Mouse (Mus musculus) naive thymus-derived CD4-positive, alpha-beta T cell, adult 2 months (primary cell): ENCODE results near the gene Ctbs.

ENCODE experiments used
- DNase-seq: peaks from one replicate; pipeline ENCODE4 v3.0.0-alpha.2; 2011; ENCODE audit warnings: low read depth

Gene Ctbs

GRCm38 (mm10) chr3:146433681-146434350, 15.8 kb upstream of the Ctbs start:
- no peak for DNase-seq

- no peak for DNase-seq
Observed at GRCm38 (mm10) chr3:146434686-146435085, 14.9 kb upstream of the Ctbs start.

- DNase-seq = no peak
Observed at GRCm38 (mm10) chr3:146435533-146435932, 14.1 kb upstream of the Ctbs start.

- no peak for DNase-seq
Observed at GRCm38 (mm10) chr3:146436114-146436513, 13.5 kb upstream of the Ctbs start.

DNA sequence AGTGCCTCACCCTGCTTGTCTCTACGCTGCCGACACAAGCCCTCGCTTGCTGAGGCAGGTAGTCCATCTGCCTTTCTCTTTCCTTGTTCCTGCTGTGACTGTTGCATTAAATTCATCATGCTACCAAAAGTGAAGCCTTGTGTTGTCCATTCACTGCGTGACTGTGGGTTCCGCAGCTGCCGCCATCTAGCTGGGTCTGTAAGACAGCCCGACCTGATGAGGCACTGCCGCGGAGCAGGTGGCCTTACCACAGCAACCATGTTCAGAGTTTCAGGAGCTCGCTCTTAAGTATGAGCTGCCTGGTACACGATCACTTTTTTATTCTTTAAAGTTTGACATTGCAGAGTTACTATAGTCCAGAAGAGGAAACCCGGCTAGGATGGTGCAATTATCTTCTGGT, 9.6 kb upstream of the Ctbs start:
- no peak for DNase-seq

GRCm38 (mm10) chr3:146440422-146440821, 9.2 kb upstream of the Ctbs start:
- no peak for DNase-seq

DNA sequence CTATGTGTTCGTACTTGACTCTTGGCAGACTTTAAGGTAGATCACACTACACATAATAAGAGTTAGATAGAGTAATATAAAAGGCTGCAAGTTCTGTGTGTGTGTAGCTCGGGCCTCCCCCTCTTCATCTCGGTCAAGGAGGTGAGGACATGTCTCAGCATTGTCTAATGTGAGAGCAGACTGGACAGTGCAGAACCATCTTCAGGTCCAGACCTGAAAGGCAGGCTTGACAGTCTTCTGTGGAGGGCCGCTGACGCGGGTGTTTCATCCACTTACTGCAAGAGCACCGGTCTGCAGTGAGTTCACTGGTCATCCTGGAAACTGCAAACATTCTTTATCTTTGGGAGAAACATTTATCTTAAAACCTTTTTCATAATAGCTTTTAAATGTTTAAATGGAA, 7.1 kb upstream of the Ctbs start:
- DNase-seq = no peak

GRCm38 (mm10) chr3:146442936-146443335, 6.7 kb upstream of the Ctbs start:
- no peak for DNase-seq

- DNase-seq = no peak
Observed at GRCm38 (mm10) chr3:146443380-146443779, 6.2 kb upstream of the Ctbs start.

- DNase-seq = no peak
Observed at GRCm38 (mm10) chr3:146444880-146445279, 4.7 kb upstream of the Ctbs start.

DNA sequence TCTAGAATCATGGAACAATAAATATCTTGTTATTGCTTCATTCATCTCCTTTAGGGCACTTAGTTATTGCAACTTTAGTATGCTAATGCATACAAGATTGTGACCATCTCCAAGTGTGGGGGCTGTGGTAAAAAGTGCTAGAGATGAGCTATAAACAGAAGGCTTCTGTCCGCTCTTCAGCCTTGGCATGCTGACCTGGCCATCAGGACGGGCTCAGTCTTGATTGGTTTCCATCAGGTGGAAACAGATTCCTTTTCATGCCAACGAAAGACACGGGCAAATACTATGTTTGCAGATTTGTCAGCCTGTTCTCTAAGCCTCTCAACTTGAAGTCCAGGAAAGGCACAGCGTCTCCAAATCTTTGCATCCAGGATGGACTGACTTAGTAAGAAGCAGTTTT, 2.4 kb upstream of the Ctbs start:
- no peak for DNase-seq

DNA sequence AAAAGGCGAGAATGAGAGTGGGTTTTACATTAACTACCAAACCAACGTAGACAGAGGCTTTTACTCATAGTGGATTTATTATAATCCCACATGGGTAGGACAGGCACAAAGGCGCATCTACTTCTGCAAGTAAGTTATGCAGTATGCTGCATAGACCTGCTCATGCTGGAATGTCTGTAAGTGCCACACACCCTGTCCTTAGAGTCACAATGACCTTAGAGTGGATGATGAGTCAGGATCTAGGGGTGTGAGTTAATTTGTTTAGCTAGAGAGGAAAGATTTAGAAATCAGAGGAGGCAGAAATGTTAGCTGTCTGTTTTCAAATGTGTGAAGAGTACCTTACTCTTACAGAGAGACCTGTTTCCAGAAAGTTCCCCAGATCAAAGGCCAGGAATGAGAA, 2.0 kb upstream of the Ctbs start:
- DNase-seq = no peak

DNA sequence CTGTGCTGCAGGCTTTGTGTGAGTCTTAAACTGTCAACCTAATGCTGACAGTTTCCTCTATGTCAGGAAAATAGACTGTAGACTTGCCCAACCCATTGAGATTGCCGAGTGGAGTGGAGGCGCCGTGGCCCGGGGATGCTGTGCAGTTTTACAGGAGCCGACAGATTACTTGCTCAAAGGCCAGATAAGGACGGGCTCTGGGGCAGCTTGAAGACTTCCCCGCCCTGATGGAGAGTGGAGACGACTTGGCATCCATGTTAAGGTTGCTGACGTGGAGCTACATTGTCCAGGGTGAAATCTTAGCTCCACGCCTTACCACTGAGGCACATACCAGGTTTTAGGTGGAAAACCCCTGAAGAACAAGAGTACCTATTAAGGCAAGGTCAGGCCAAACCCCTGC, 1.2 kb upstream of the Ctbs start:
- DNase-seq = no peak

DNA sequence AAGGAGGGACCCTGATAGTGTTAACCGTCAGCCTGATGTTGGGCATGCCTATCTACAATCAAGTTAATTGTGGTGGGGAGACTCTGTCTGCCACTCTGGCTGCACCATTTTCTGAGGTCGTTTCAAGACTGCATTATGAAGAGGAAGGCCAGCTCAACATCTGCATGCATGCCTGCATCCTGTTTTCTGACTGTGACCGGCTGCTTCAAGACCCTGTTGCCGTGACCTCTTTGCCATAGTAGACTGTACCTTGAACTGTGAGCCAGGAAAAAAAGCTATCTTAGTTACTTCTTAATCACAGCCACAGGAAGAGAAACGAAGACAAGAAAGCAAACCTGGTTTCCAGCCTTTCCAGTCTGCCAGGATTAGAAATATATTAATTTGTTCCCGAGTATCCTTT, 626 bp upstream of the Ctbs start:
- DNase-seq = no peak

- peak; percentile 92 for DNase-seq
Observed at GRCm38 (mm10) chr3:146450371-146450841, 811 bp downstream of the Ctbs start.

- DNase-seq = peak; percentile 10
Observed at GRCm38 (mm10) chr3:146451375-146451774, 1.8 kb downstream of the Ctbs start.

GRCm38 (mm10) chr3:146462939-146463338, 13.3 kb downstream of the Ctbs start:
- no peak for DNase-seq

- no peak for DNase-seq
Observed at GRCm38 (mm10) chr3:146469226-146469625, 19.6 kb downstream of the Ctbs start.

- DNase-seq = no peak
Observed at GRCm38 (mm10) chr3:146472657-146473056, 23.1 kb downstream of the Ctbs start.

- no peak for DNase-seq
Observed at GRCm38 (mm10) chr3:146473741-146474140, 24.1 kb downstream of the Ctbs start.

GRCm38 (mm10) chr3:146474428-146474827, 24.8 kb downstream of the Ctbs start:
- DNase-seq = no peak

GRCm38 (mm10) chr3:146482044-146482443, 32.4 kb downstream of the Ctbs start:
- no peak for DNase-seq

DNA sequence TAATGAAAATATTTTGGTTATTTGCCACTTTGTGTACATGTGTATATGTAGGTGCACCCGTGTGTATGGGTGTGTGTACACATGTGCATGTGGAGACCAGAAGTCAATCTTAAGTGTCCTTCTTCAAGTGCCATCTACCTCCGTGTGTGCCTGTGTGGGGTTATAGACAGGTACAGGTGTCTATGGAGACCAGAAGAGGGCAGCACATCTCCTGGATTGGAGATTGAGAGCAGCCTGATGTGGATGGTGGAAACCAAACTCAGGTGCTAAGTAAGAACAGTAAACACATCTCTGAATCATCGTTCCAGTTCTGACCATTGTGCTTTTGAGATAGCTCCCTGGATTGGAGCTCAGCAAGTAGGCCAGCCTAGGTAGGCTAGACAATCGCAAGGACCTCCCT, 36.9 kb downstream of the Ctbs start:
- peak; percentile 3 for DNase-seq

- DNase-seq = no peak
Observed at GRCm38 (mm10) chr3:146494941-146495340, 45.3 kb downstream of the Ctbs start.
